Mouse (Mus musculus): Measurements from ENCODE around the gene Itm2b. TPM values are rescaled to one million over a fixed set of nuclear protein-coding genes. Genes with fewer than 3 reads are reported as not detected.

The Itm2b gene
- polyA plus RNA-seq, 1 experiment from 2014 or later = 330 TPM

- Histone ChIP-seq H3K9me3 (no peaks in the 10 kb centered on the region), H3K27ac (peak overlapping the region; percentile 5; the same call in 1 of the 2 replicates), H3K4me3 (no peak overlapping the region), H3K27me3 (ENCODE audit: insufficient read depth, poor library complexity, severe bottlenecking) (no peaks in the 10 kb centered on the region), H3K4me1 (peaks cover 4% of the 10 kb centered on the region; the same call in 1 of the 2 replicates), H3K36me3 (no peaks in the 10 kb centered on the region)
- 48% methylated on average over 7 of the region's 7 CpGs for WGBS
- DNase-seq (ENCODE audit: low spot score) = no peak
Observed at GRCm38 (mm10) chr14:73388546-73388945, 3.5 kb upstream of the Itm2b start.

- H3K27me3 ChIP-seq (ENCODE audit: insufficient read depth, poor library complexity, severe bottlenecking) = no peaks in the 10 kb centered on the region
- peaks cover 18% of the 10 kb centered on the region for H3K4me1 ChIP-seq
- no peaks in the 10 kb centered on the region for H3K9me3 ChIP-seq
- 0 out of 2 replicates have a peak, but pooled peaks cover 2% of the 10 kb centered on the region for H3K36me3 ChIP-seq
- no peak overlapping the region for H3K27ac ChIP-seq
- no peak overlapping the region for H3K4me3 ChIP-seq
- 68% methylated on average over 5 of the region's 5 CpGs for WGBS
- DNase-seq (ENCODE audit: low spot score) = no peak
Observed at GRCm38 (mm10) chr14:73386493-73386892, 1.4 kb upstream of the Itm2b start.

GRCm38 (mm10) chr14:73385720-73386374, 758 bp upstream of the Itm2b start:
- H3K4me1 ChIP-seq = peaks cover 24% of the 10 kb centered on the region
- 78% methylated on average over 2 of the region's 2 CpGs for WGBS
- H3K4me3 ChIP-seq = peak overlapping the region; percentile 96; the same call in 1 of the 2 replicates
- H3K27ac ChIP-seq = peak overlapping the region; percentile 99
- 0 out of 2 replicates have a peak, but pooled peaks cover 2% of the 10 kb centered on the region for H3K36me3 ChIP-seq
- H3K9me3 ChIP-seq = no peaks in the 10 kb centered on the region
- no peak for DNase-seq (ENCODE audit: low spot score)
- H3K27me3 ChIP-seq (ENCODE audit: insufficient read depth, poor library complexity, severe bottlenecking) = no peaks in the 10 kb centered on the region

- Histone ChIP-seq H3K27me3 (ENCODE audit: insufficient read depth, poor library complexity, severe bottlenecking) (no peaks in the 10 kb centered on the region), H3K4me1 (peaks cover 24% of the 10 kb centered on the region), H3K27ac (peak overlapping the region; percentile 99), H3K4me3 (peak overlapping the region; percentile 96), H3K36me3 (peaks cover 6% of the 10 kb centered on the region; the same call in 1 of the 2 replicates), H3K9me3 (no peaks in the 10 kb centered on the region)
- no peak for DNase-seq (ENCODE audit: low spot score)
- WGBS = under 1% methylated on average over 13 of the region's 13 CpGs
Observed at GRCm38 (mm10) chr14:73384546-73384912, 560 bp downstream of the Itm2b start.

- 52% methylated on average over 2 of the region's 2 CpGs for WGBS
- 0 out of 2 replicates have a peak overlapping the region, but pooled peaks have one; percentile 99 for H3K27ac ChIP-seq
- H3K4me3 ChIP-seq = peak overlapping the region; percentile 96
- H3K9me3 ChIP-seq = no peaks in the 10 kb centered on the region
- H3K27me3 ChIP-seq (ENCODE audit: insufficient read depth, poor library complexity, severe bottlenecking) = no peaks in the 10 kb centered on the region
- peaks cover 8% of the 10 kb centered on the region; the same call in 1 of the 2 replicates for H3K36me3 ChIP-seq
- H3K4me1 ChIP-seq = peaks cover 24% of the 10 kb centered on the region
- DNase-seq (ENCODE audit: low spot score) = no peak
Observed at GRCm38 (mm10) chr14:73383746-73384145, 1.3 kb downstream of the Itm2b start.

GRCm38 (mm10) chr14:73382699-73383098, 2.4 kb downstream of the Itm2b start:
- no peak overlapping the region for H3K27ac ChIP-seq
- no peaks in the 10 kb centered on the region for H3K9me3 ChIP-seq
- H3K27me3 ChIP-seq (ENCODE audit: insufficient read depth, poor library complexity, severe bottlenecking) = no peaks in the 10 kb centered on the region
- peak overlapping the region; percentile 96 for H3K4me3 ChIP-seq
- peaks cover 12% of the 10 kb centered on the region; the same call in 1 of the 2 replicates for H3K36me3 ChIP-seq
- WGBS = 68% methylated on average over 9 of the region's 9 CpGs
- H3K4me1 ChIP-seq = peaks cover 21% of the 10 kb centered on the region
- no peak for DNase-seq (ENCODE audit: low spot score)

GRCm38 (mm10) chr14:73381559-73381958, 3.5 kb downstream of the Itm2b start:
- Histone ChIP-seq H3K36me3 (peaks cover 14% of the 10 kb centered on the region; the same call in 1 of the 2 replicates), H3K27ac (no peak overlapping the region), H3K27me3 (ENCODE audit: insufficient read depth, poor library complexity, severe bottlenecking) (no peaks in the 10 kb centered on the region), H3K4me1 (peaks cover 21% of the 10 kb centered on the region), H3K4me3 (no peak overlapping the region), H3K9me3 (no peaks in the 10 kb centered on the region)
- no peak for DNase-seq (ENCODE audit: low spot score)
- 57% methylated on average over 4 of the region's 4 CpGs for WGBS

GRCm38 (mm10) chr14:73377804-73378203, 7.3 kb downstream of the Itm2b start:
- 86% methylated on average over 6 of the region's 6 CpGs for WGBS
- no peak overlapping the region for H3K27ac ChIP-seq
- no peaks in the 10 kb centered on the region for H3K27me3 ChIP-seq (ENCODE audit: insufficient read depth, poor library complexity, severe bottlenecking)
- no peak for DNase-seq (ENCODE audit: low spot score)
- H3K4me3 ChIP-seq = no peak overlapping the region
- no peaks in the 10 kb centered on the region for H3K9me3 ChIP-seq
- H3K36me3 ChIP-seq = peaks cover 14% of the 10 kb centered on the region; the same call in 1 of the 2 replicates
- peaks cover 22% of the 10 kb centered on the region for H3K4me1 ChIP-seq

GRCm38 (mm10) chr14:73376920-73377319, 8.2 kb downstream of the Itm2b start:
- Histone ChIP-seq H3K4me3 (no peak overlapping the region), H3K36me3 (peaks cover 12% of the 10 kb centered on the region; the same call in 1 of the 2 replicates), H3K27ac (no peak overlapping the region), H3K4me1 (peaks cover 22% of the 10 kb centered on the region), H3K9me3 (no peaks in the 10 kb centered on the region), H3K27me3 (ENCODE audit: insufficient read depth, poor library complexity, severe bottlenecking) (no peaks in the 10 kb centered on the region)
- DNase-seq (ENCODE audit: low spot score) = no peak
- 88% methylated on average over 6 of the region's 6 CpGs for WGBS

- Histone ChIP-seq H3K4me3 (no peak overlapping the region), H3K4me1 (peaks cover 17% of the 10 kb centered on the region), H3K9me3 (no peaks in the 10 kb centered on the region), H3K27ac (no peak overlapping the region), H3K27me3 (ENCODE audit: insufficient read depth, poor library complexity, severe bottlenecking) (no peaks in the 10 kb centered on the region), H3K36me3 (peaks cover 14% of the 10 kb centered on the region; the same call in 1 of the 2 replicates)
- DNase-seq (ENCODE audit: low spot score) = no peak
- whole genome bisulfite sequencing = 84% methylated on average over 7 of the region's 8 CpGs
Observed at GRCm38 (mm10) chr14:73375903-73376302, 9.2 kb downstream of the Itm2b start.

GRCm38 (mm10) chr14:73375445-73375844, 9.6 kb downstream of the Itm2b start:
- Histone ChIP-seq H3K4me3 (no peak overlapping the region), H3K4me1 (peaks cover 16% of the 10 kb centered on the region), H3K27me3 (ENCODE audit: insufficient read depth, poor library complexity, severe bottlenecking) (no peaks in the 10 kb centered on the region), H3K27ac (no peak overlapping the region), H3K9me3 (no peaks in the 10 kb centered on the region), H3K36me3 (peaks cover 16% of the 10 kb centered on the region; the same call in 1 of the 2 replicates)
- DNase-seq (ENCODE audit: low spot score) = no peak
- WGBS = 93% methylated on average over 8 of the region's 8 CpGs

GRCm38 (mm10) chr14:73374315-73374890, 10.7 kb downstream of the Itm2b start:
- H3K27ac ChIP-seq = no peak overlapping the region
- H3K36me3 ChIP-seq = peaks cover 15% of the 10 kb centered on the region; the same call in 1 of the 2 replicates

GRCm38 (mm10) chr14:73373606-73374005, 11.5 kb downstream of the Itm2b start:
- H3K4me1 ChIP-seq = peaks cover 16% of the 10 kb centered on the region
- H3K27me3 ChIP-seq (ENCODE audit: insufficient read depth, poor library complexity, severe bottlenecking) = no peaks in the 10 kb centered on the region
- peaks cover 12% of the 10 kb centered on the region; the same call in 1 of the 2 replicates for H3K36me3 ChIP-seq
- 70% methylated on average over 8 of the region's 8 CpGs for WGBS
- H3K4me3 ChIP-seq = no peak overlapping the region
- no peak for DNase-seq (ENCODE audit: low spot score)
- no peak overlapping the region for H3K27ac ChIP-seq
- H3K9me3 ChIP-seq = no peaks in the 10 kb centered on the region

More at GRCm38 (mm10) chr14:73374315-73374890, 10.7 kb downstream of the Itm2b start:
- peaks cover 16% of the 10 kb centered on the region for H3K4me1 ChIP-seq
- DNase-seq (ENCODE audit: low spot score) = no peak
- no peaks in the 10 kb centered on the region for H3K9me3 ChIP-seq
- WGBS = 72% methylated on average over 11 of the region's 11 CpGs
- no peaks in the 10 kb centered on the region for H3K27me3 ChIP-seq (ENCODE audit: insufficient read depth, poor library complexity, severe bottlenecking)
- no peak overlapping the region for H3K4me3 ChIP-seq
